Mouse (Mus musculus) heart, adult 2 months (tissue): ENCODE measurements at regions not wholly inside any gene's neighbourhood (a gene's known extent, or its start where the extent isn't known, plus 50 kb on each side); places are given as distances from the start of the nearest gene placed in this dataset.

Source experiments
- DNase-seq, 2 experiments: peaks; one replicate each; pipeline ENCODE4 v3.0.0; 2021
- H3K27ac ChIP-seq: fragments of 200-600 bp; 2 replicates; pipeline ENCODE4 v1.8.1; 2022
- H3K27me3 ChIP-seq: fragments of 200-500 bp; 2 replicates; pipeline ENCODE4 v1.6.1; 2012; ENCODE audit warnings: mild to moderate bottlenecking, low read length, inconsistent platforms, mixed read lengths; ENCODE audit not compliant: control insufficient read depth, insufficient read depth
- H3K36me3 ChIP-seq: fragments of 200-500 bp; 2 replicates; pipeline ENCODE4 v1.6.1; 2012; ENCODE audit warnings: low read length, inconsistent platforms; ENCODE audit not compliant: control insufficient read depth, insufficient read depth
- H3K4me1 ChIP-seq: fragments of 200-500 bp; 2 replicates; pipeline ENCODE4 v1.6.1; 2011; ENCODE audit warnings: low read length; ENCODE audit not compliant: control insufficient read depth, insufficient read depth
- H3K4me3 ChIP-seq: fragments of 200-600 bp; 2 replicates; pipeline ENCODE4 v1.8.1; 2022
- H3K79me2 ChIP-seq: fragments of 200-500 bp; replicated peaks from 2 replicates; pipeline ENCODE4 v1.6.1; 2012; ENCODE audit warnings: mild to moderate bottlenecking, inconsistent platforms, low read length, moderate library complexity, mixed read lengths; ENCODE audit not compliant: control insufficient read depth, insufficient read depth
- H3K9ac ChIP-seq: fragments of 200-500 bp; 2 replicates; pipeline ENCODE4 v1.6.1; 2012; ENCODE audit warnings: low read depth, mild to moderate bottlenecking, control low read depth, inconsistent platforms, low read length, mixed read lengths
- CTCF ChIP-seq: fragments of 200-600 bp; IDR thresholded peaks from 2 replicates; pipeline ENCODE4 v1.8.1; 2022; ENCODE audit warnings: antibody characterized with exemption, mild to moderate bottlenecking, moderate library complexity
- EP300 ChIP-seq: fragments of 200-500 bp; IDR thresholded peaks from 2 replicates; pipeline ENCODE4 v1.6.1; 2011; ENCODE audit warnings: low read depth, low read length, control low read depth; ENCODE audit not compliant: insufficient read depth
- POLR2A ChIP-seq: fragments of 200-500 bp; IDR thresholded peaks from 2 replicates; pipeline ENCODE4 v1.6.1; 2011; ENCODE audit warnings: mild to moderate bottlenecking, low read depth, low read length, control low read depth; ENCODE audit not compliant: insufficient read depth
- WGBS: fragments of 180-500 bp; shearing (Covaris S2); methylation state at CpG from one replicate; pipeline ENCODE4 v1.1.7; 2018; 5-methylcytosine and 5-hydroxymethylcytosine counted together
- intact Hi-C: fragments of 180-260 bp; cut with DNase I; formaldehyde crosslinking; loops from one replicate; pipeline ENCODE4 v1.15.1; 2025

GRCm38 (mm10) chr13:101190249-101190830 lies 357.1 kb upstream of the Slc30a5 start:
- H3K27me3 ChIP-seq: no peaks in the 10 kb centered on the region
- TF ChIP-seq CTCF (no peak), POLR2A (no peak), EP300 (no peak)
- H3K79me2 ChIP-seq: no peaks in the 10 kb centered on the region
- H3K9ac ChIP-seq: no peak overlapping the region
- no peak for DNase-seq
- no peaks in the 10 kb centered on the region for H3K36me3 ChIP-seq
- WGBS: 86% methylated on average over 7 of the region's 7 CpGs
- no peaks in the 10 kb centered on the region for H3K4me1 ChIP-seq
- intact Hi-C loops: no loop called here
- no peak overlapping the region for H3K27ac ChIP-seq
- H3K4me3 ChIP-seq: no peak overlapping the region

GRCm38 (mm10) chr13:101182387-101182786 lies 349.2 kb upstream of the Slc30a5 start:
- 56% methylated on average over 2 of the region's 2 CpGs for WGBS

GRCm38 (mm10) chr13:101175017-101175689 lies 341.9 kb upstream of the Slc30a5 start:
- Histone ChIP-seq H3K4me1 (no peaks in the 10 kb centered on the region), H3K27ac (no peak overlapping the region), H3K27me3 (no peaks in the 10 kb centered on the region), H3K4me3 (no peak overlapping the region), H3K9ac (no peak overlapping the region), H3K79me2 (no peaks in the 10 kb centered on the region), H3K36me3 (no peaks in the 10 kb centered on the region)
- 83% methylated on average over 8 of the region's 8 CpGs for WGBS
- intact Hi-C loops: no loop called here
- TF ChIP-seq EP300: no peak
- DNase-seq: no peak

More at GRCm38 (mm10) chr13:101182387-101182786, 349.2 kb upstream of the Slc30a5 start:
- DNase-seq: no peak
- H3K27ac ChIP-seq: no peak overlapping the region
- intact Hi-C loops: no loop called here
- TF ChIP-seq EP300: no peak
- no peak for TF ChIP-seq CTCF
- TF ChIP-seq POLR2A: no peak
- no peaks in the 10 kb centered on the region for H3K27me3 ChIP-seq
- no peaks in the 10 kb centered on the region for H3K4me1 ChIP-seq
- H3K79me2 ChIP-seq: no peaks in the 10 kb centered on the region
- no peaks in the 10 kb centered on the region for H3K36me3 ChIP-seq
- H3K9ac ChIP-seq: no peak overlapping the region
- H3K4me3 ChIP-seq: no peak overlapping the region

DNA sequence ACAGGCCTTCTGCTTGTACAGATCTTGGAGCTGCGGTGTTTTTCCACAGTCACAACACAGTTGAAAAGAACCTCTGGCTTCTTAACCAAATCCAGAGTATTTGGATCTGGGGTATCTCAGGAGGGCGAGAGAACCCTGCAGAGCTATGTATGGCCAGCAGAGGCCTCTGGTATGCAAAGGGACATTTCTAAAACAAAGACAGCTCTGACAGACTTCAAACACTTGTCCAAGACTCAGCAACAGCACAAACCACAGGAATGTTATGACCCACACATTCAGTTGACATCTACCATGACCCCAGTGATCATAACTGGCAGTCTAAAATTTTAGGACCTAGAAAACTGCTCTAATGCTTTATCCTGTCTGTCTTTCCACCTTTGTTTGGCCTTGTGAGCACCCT lies 328.5 kb upstream of the Slc30a5 start:
- Histone ChIP-seq H3K9ac (no peak overlapping the region), H3K36me3 (no peaks in the 10 kb centered on the region), H3K27me3 (no peaks in the 10 kb centered on the region), H3K4me3 (no peak overlapping the region), H3K79me2 (no peaks in the 10 kb centered on the region), H3K4me1 (no peaks in the 10 kb centered on the region), H3K27ac (no peak overlapping the region)
- WGBS: 65% methylated on average over 2 of the region's 2 CpGs
- DNase-seq: no peak
- TF ChIP-seq CTCF (peak; percentile 57), POLR2A (no peak), EP300 (no peak)
- intact Hi-C loops: no loop called here

DNA sequence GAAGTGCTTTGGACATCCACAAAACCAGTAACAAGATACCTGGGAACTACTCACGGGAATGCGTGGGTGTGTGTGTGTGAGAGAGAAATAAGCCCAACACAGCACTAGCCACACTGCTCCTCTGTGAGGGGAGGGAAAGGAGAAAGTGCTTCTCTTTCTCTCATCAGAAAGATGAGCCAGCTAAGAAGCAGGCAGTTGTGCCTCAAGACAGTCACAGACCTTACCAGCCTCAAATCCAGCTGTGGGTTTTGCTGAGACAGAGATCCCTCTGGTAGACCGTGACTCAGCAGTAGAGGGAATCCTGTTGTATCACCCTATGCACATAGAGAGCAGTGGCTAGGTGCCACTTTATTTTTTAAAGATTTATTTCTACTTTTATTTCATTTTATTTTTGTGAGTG lies 326.7 kb upstream of the Slc30a5 start:
- H3K9ac ChIP-seq: no peak overlapping the region
- no peaks in the 10 kb centered on the region for H3K27me3 ChIP-seq
- H3K36me3 ChIP-seq: no peaks in the 10 kb centered on the region
- H3K4me1 ChIP-seq: no peaks in the 10 kb centered on the region
- 71% methylated on average over 3 of the region's 3 CpGs for WGBS
- H3K27ac ChIP-seq: no peak overlapping the region
- H3K4me3 ChIP-seq: no peak overlapping the region
- intact Hi-C loops: no loop called here
- no peak for DNase-seq
- TF ChIP-seq POLR2A (no peak), CTCF (no peak), EP300 (no peak)
- no peaks in the 10 kb centered on the region for H3K79me2 ChIP-seq

DNA sequence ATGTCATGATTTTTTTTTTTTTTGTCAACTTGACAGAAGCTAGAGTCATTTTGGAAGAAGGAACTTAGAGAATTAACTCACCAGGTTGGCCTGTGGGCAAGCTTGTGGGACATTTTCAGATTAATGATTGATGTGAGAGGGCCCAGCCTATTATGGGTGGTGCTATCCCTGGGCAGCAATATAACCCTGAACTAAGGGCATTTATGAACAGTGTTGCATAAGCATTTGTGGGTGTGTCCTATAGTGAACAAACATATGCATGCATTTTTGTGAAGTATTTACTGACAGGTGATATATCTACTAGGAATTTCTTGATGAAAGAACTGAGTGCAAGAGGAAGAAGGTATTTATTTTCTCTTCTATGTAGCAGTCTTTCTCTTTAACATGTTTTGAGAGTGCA lies 320.5 kb upstream of the Slc30a5 start:
- Histone ChIP-seq H3K27me3 (no peaks in the 10 kb centered on the region), H3K9ac (no peak overlapping the region), H3K79me2 (no peaks in the 10 kb centered on the region), H3K4me3 (no peak overlapping the region), H3K36me3 (no peaks in the 10 kb centered on the region), H3K4me1 (no peaks in the 10 kb centered on the region), H3K27ac (no peak overlapping the region)
- no peak for TF ChIP-seq POLR2A
- no peak for TF ChIP-seq CTCF
- no peak for TF ChIP-seq EP300
- DNase-seq: no peak
- intact Hi-C loops: no loop called here
